Mouse (Mus musculus) MEL (cell line): ENCODE measurements around the gene Tax1bp1.

Experiments used
- CTCF ChIP-seq, 3 experiments: IDR thresholded peaks in 2 of 3; conservative IDR thresholded peaks in 1 of 3; 2 replicates each; pipeline ENCODE4 v1.5.1; 2011 to 2012; ENCODE audit warnings: low read length in 3 of 3, low read depth in 2 of 3, mild to moderate bottlenecking in 2 of 3, improper control_type of control experiment in 1 of 3, inconsistent platforms in 1 of 3, mixed read lengths in 1 of 3, moderate library complexity in 1 of 3; ENCODE audit not compliant: control insufficient read depth in 1 of 3, insufficient read depth in 1 of 3, poor library complexity in 1 of 3, severe bottlenecking in 1 of 3
- MAFK ChIP-seq: IDR thresholded peaks from 2 replicates; pipeline ENCODE4 v1.6.1; 2011; ENCODE audit warnings: low read depth, mild to moderate bottlenecking, low read length, improper control_type of control experiment, borderline replicate concordance
- MYB ChIP-seq: IDR thresholded peaks from 2 replicates; pipeline ENCODE4 v1.6.1; 2011; ENCODE audit warnings: mild to moderate bottlenecking, low read depth, low read length, improper control_type of control experiment
- POLR2AphosphoS2 ChIP-seq: IDR thresholded peaks from 2 replicates; pipeline ENCODE4 v1.6.1; 2011; ENCODE audit warnings: low read length, improper control_type of control experiment
- SIN3A ChIP-seq: IDR thresholded peaks from 2 replicates; pipeline ENCODE4 v1.6.1; 2012; ENCODE audit warnings: low read length, improper control_type of control experiment, inconsistent platforms
- TAL1 ChIP-seq: IDR thresholded peaks from 2 replicates; pipeline ENCODE4 v1.6.1; 2012; ENCODE audit warnings: mild to moderate bottlenecking, inconsistent platforms, low read length, moderate library complexity, mixed read lengths
- TBP ChIP-seq: IDR thresholded peaks from 2 replicates; pipeline ENCODE4 v1.8.0; 2011; ENCODE audit warnings: low read depth, low read length, improper control_type of control experiment
- TCF12 ChIP-seq: IDR thresholded peaks from 2 replicates; pipeline ENCODE4 v1.6.1; 2014; ENCODE audit warnings: low read depth, mild to moderate bottlenecking, inconsistent platforms, low read length, improper control_type of control experiment, moderate library complexity

DNA sequence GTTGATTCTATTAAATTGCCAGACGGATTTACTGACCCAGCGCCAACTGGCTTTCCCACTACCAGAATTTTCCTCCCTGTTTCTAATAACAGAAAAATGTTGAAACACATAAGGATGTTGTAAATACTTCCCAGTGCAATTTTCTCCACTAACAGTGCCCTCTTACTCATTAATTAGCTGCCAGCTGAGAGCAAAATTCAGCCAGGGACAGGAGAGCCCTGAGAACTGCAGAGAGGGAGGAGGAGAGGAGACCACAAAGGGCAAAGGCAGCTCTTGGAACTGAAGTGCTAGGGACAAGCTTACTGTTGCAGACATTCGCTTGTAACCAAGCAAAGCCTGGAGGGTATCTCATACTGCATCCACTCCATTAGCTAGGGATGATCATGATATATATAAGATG is 45.9 kb upstream of the Tax1bp1 start:
- TF ChIP-seq TBP (no peak), POLR2AphosphoS2 (no peak), CTCF (IDR thresholded peaks at IDR 0.05 in 2 of 3, conservative IDR thresholded peaks at IDR 0.05 in 1 of 3; ENCODE audit: control insufficient read depth in 1 of 3, insufficient read depth in 1 of 3, low read depth in 2 of 3, low read length in 3 of 3, poor library complexity in 1 of 3, severe bottlenecking in 1 of 3) (no peak), SIN3A (no peak), MAFK (no peak), TAL1 (no peak), TCF12 (no peak), MYB (no peak)
